Mouse (Mus musculus) cerebellum, adult 2 months (tissue): Measurements from ENCODE around the gene Lrrc75b.

Experiments
- CTCF ChIP-seq: fragments of 200-500 bp; IDR thresholded peaks from 2 replicates; pipeline ENCODE4 v1.5.1; 2011; ENCODE audit warnings: low read depth, mild to moderate bottlenecking, control low read depth, low read length, moderate library complexity, borderline replicate concordance; ENCODE audit not compliant: insufficient read depth
- POLR2A ChIP-seq: fragments of 200-500 bp; IDR thresholded peaks from 2 replicates; pipeline ENCODE4 v1.6.1; 2011; ENCODE audit warnings: low read length, control low read depth, borderline replicate concordance; ENCODE audit not compliant: insufficient read depth

- no peak for TF ChIP-seq CTCF
- no peak for TF ChIP-seq POLR2A
Measured at GRCm38 (mm10) chr10:75520581-75520980, 39.5 kb downstream of the Lrrc75b start.
